Mouse (Mus musculus) Patski (cell line): ENCODE results near the gene Mlf2. TPM values are rescaled to one million over a fixed set of nuclear protein-coding genes. Genes with fewer than 3 reads are reported as not detected.

Experiments
- ATAC-seq: fragments of 100-300 bp; one replicate; pipeline ENCODE4 v1.8.0; 2021
- CTCF ChIA-PET: fragments of 350-600 bp; sonication (Branson Sonifier 250); formaldehyde crosslinking; loops from one replicate; lab custom pipeline; 2022; ENCODE audit warnings: inconsistent platforms; lab: Charles Lee
- POLR2A ChIA-PET: fragments of 350-600 bp; sonication (Branson Sonifier 250); formaldehyde crosslinking; loops from one replicate; lab custom pipeline; 2022; ENCODE audit warnings: antibody characterized with exemption, inconsistent platforms; lab: Charles Lee
- DNase-seq: peaks from one replicate; pipeline ENCODE4 v3.0.0-alpha.2; 2011; ENCODE audit warnings: low read depth, low spot score
- H3K27me3 ChIP-seq: fragments of 371-371 bp; one replicate; pipeline ENCODE4 v1.5.1; 2021
- CTCF ChIP-seq: fragments of 100-300 bp; IDR thresholded peaks from one replicate; pipeline ENCODE4 v1.5.1; 2021
- in situ Hi-C: fragments of 300-500 bp; cut with MboI; formaldehyde crosslinking; loops from 3 replicates; pipeline ENCODE4 v1.11.1; 2018; ENCODE audit warnings: low pct_unique_long_range_greater_than_20kb, mixed read lengths
- polyA plus RNA-seq: library from polyadenylated mRNA; unstranded; gene quantifications from one replicate; pipeline ENCODE4 v1.2.3, GENCODE M21; 2021

The Mlf2 gene
- polyA plus RNA-seq, 1 experiment from 2014 or later = 442 TPM

DNA sequence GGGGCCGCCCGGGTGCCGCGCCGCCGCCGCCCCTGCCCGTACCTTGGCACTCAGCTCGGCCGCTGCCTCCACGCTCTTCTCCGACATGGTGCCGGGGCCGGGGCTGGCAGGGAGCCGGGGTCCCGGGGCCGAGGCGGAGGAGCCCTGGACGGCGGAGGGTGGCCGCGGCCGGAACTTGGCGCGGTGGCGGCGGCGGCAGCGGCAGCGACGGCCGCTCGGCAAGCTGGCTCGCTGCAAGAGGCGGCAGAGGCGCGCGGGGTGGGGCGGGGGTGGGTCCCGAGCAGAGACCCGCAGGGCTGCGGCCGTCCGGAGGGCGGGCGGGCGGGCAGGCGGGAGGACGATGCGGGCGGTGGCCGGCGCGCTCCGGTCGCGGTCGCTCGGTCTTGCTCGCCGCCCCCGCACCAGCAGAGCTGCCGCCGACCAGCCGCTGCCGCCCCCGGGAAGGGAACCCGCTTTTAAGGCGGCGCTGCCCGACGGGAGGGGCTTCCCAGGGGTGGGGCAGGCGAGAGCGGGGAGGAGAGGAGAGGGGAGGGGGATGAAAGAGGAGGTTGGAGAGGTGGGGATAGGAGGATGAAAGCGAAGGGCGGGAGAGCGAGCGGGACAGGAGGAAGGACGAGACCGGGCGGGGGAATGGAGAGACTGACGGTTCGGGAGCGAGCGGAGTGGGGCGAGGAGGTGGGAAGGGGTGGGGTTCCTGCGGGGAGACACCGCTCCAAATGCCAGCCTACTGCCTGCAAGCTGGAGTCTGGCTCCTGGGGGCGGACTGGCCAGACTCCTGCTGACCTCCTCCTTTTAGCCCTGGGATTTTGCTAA, 13.5 kb upstream of the Mlf2 start:
- no peak for TF ChIP-seq CTCF
- POLR2A ChIA-PET = interaction anchor here (0.6 to 7.0 kb wide), 5 partner anchors 11 to 561 kb away, joined by 3 to 59 read pairs (median 6); partner anchors contain the start of gene Mlf2
- in situ Hi-C loops = no loop called here

DNA sequence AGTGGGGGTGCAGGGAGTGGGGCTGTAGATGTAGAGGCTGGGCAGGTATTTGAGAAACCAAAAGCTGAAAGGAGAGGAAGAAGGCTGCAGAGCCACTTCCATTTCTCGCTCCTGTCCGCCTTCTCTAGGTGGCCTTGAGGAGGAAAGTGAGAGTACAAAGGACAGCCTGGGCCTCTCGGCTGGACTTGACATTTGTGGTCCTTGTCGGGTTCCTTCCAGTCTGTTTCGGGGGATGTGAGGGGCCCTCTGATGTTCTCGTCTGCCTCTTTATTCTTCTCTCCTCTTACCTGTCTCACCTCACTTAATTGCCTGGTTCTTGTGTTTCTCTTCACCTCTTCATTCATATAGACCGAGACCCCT, 12.9 kb upstream of the Mlf2 start:
- ChIA-PET POLR2A (interaction anchor here (0.6 to 7.0 kb wide), 7 partner anchors 11 to 560 kb away, joined by 3 to 59 read pairs (median 5); partner anchors contain the start of gene Mlf2), CTCF (interaction anchor here (1.0 to 5.9 kb wide), 3 partner anchors 10 to 14 kb away, joined by 3 to 34 read pairs (median 34); partner anchors contain the start of gene Mlf2)
- no peaks in the 10 kb centered on the region for H3K27me3 ChIP-seq
- DNase-seq = no peak
- in situ Hi-C loops = no loop called here
- no peak for ATAC-seq
- no peak for TF ChIP-seq CTCF

More for the DNA sequence above, 13.5 kb upstream of the Mlf2 start:
- ATAC-seq = peak; percentile 64
- DNase-seq = no peak
- CTCF ChIA-PET = interaction anchor here (1.0 to 5.9 kb wide), 4 partner anchors 9 to 13 kb away, joined by 3 to 34 read pairs (median 18); partner anchors contain the start of gene Mlf2
- no peaks in the 10 kb centered on the region for H3K27me3 ChIP-seq

DNA sequence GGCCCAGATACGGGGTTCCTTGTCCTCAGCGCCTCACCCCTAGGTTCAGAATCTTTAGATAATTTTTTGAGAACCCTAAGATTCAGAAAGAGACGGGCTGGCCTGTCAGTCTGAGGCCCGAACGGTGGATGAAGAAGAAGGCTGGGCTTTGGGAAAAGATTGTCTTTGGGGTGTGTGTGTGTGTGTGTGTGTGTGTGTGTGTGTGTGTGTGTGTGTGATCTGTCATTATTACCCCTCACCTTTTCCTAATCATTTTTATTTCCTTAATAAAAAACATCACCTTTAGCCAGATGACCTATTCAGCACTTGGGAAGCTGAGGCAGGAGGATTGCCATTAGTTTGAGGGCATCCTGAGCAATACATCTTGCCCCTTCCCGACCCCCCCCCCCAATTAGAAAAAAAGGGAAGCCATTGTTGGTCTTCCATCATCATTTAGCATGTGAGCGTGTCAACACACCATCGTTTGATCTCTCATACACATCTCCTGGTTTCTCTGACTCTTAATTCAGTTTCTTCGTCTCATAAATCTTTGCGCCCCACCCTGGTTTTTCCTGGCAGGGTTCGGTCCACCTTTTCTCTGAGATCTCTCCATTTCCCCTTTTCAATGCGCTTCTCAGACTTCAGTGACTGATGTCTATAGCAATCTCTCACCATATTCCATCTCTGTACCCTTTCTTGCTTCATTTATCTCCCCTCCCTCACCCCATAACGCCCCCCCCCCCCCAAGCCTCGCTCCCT, 12.1 kb upstream of the Mlf2 start:
- CTCF ChIA-PET = interaction anchor here (1.0 to 5.9 kb wide), 2 partner anchors 11 kb away, joined by 3 to 34 read pairs; partner anchors contain the start of gene Mlf2
- no peaks in the 10 kb centered on the region for H3K27me3 ChIP-seq
- ATAC-seq (no peak), DNase-seq (no peak)
- in situ Hi-C loops = no loop called here
- POLR2A ChIA-PET = interaction anchor here (0.6 to 7.0 kb wide), 7 partner anchors 12 to 560 kb away, joined by 3 to 59 read pairs (median 5); partner anchors contain the start of gene Mlf2
- TF ChIP-seq CTCF = no peak

DNA sequence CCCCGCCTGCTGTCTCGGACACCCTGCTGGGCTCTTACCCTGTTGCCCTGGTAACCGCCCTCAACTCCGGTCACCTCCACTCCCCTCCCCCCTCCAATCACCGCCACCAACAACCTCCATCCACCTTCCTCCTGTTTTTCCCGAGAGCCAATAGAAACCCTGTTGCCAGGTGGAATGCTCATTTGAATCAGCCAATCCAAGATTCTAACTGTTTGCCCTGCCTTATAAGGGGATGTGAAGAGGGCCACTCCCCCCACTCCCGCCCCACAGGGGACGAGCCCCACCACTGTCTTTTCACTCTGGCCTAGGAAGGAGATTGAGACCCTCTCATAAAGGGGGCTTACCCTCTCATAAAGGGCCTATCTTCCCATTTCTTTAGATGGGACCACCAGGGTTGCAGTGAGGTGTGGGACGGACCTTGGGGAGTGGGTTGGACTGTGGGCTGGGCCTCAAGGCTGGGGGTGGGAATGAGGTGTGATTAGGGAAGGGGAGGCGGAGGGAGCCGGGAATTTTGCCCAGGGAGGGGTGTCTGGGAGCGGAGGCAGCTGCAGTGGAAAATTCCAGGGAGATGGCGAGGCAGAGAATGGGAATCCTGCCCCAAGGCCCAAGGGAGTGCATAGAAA, 11.4 kb upstream of the Mlf2 start, which contains the start of gene Ptms:
Gene Ptms (minus strand): TSS at position 409 of the 623 bp plus-strand sequence.
- DNase-seq = peak; percentile 95
- in situ Hi-C loops = no loop called here
- CTCF ChIA-PET = interaction anchor here (1.5 kb wide), 1 partner anchor 16 kb away, joined by 3 read pairs; no protein-coding TSS in a partner anchor
- POLR2A ChIA-PET = interaction anchor here (0.6 to 7.0 kb wide), 4 partner anchors 10 to 68 kb away, joined by 3 to 59 read pairs (median 6); partner anchors contain the start of gene Mlf2
- peak; percentile 73 for ATAC-seq
- TF ChIP-seq CTCF = no peak
- H3K27me3 ChIP-seq = no peaks in the 10 kb centered on the region

DNA sequence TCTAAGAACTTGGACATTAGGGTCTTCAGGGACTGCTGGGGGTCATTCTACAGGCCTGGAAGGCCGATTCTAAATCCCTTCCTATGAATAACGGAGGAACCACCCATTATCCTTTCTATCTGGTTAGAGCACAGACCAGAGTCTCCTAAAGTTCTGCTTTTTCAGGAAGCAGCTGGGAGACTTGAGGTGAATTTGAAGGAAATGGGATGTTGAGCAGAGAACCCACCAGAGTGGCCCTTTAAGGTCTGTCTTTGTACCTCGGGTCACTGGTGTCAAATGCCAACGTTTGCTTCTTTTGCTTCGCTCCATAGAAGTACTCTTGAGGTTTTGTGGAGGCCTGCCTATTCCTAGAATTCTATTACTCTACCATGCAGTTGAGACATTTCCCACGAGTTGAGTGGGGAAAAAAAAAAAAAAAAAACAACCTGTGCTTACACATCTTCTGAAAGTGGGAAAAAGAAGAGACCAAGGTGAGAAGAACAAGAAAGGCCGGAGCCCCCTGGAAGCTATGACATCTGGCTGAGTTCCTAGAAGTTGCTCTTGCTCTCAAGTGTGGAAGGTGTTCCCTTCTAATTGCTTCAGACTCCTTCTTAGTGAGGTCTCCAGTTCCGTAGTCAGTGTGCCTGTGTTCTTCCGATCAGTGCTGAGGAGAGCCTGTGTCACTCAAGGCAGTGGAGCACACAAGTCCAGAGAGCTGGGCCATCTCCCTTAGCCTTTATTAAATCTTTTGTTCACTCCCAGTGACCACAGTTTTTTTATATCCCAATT, 10.7 kb upstream of the Mlf2 start:
- ChIA-PET CTCF (interaction anchor here (1.5 to 1.7 kb wide), 3 partner anchors 10 to 110 kb away, joined by 3 to 12 read pairs (median 3); partner anchors contain the start of gene Mlf2), POLR2A (interaction anchor here (0.6 to 2.1 kb wide), 4 partner anchors 9 to 122 kb away, joined by 3 to 8 read pairs (median 4); no protein-coding TSS in a partner anchor)
- in situ Hi-C loops = no loop called here
- TF ChIP-seq CTCF = no peak
- no peaks in the 10 kb centered on the region for H3K27me3 ChIP-seq
- ATAC-seq = no peak
- no peak for DNase-seq

DNA sequence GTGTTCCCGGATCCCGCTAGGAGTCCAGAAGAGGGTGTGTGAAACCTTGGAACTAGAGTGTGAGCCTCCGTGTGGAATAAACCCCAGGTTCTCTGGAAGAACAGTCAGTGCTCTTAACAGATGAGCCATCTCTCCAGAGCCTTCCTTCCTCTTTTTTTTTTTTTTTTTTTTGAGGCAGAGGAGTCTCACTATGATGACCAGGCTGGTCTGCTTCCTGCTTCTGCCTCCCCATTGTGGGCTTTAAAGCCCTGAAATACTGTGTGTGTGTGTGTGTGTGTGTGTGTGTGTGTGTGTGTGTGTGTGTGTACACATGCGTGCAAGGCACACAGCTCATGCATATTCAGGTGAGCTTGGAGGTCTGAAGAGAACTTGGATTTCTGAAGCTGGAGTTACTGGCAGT, 9.6 kb upstream of the Mlf2 start:
- no peaks in the 10 kb centered on the region for H3K27me3 ChIP-seq
- DNase-seq (no peak), ATAC-seq (no peak)
- no peak for TF ChIP-seq CTCF
- in situ Hi-C loops = no loop called here
- POLR2A ChIA-PET = interaction anchor here (2.1 kb wide), 1 partner anchor 8 kb away, joined by 8 read pairs; no protein-coding TSS in a partner anchor
- CTCF ChIA-PET = interaction anchor here (0.7 to 1.7 kb wide), 3 partner anchors 9 to 109 kb away, joined by 3 to 12 read pairs (median 3); partner anchors contain the start of gene Mlf2

DNA sequence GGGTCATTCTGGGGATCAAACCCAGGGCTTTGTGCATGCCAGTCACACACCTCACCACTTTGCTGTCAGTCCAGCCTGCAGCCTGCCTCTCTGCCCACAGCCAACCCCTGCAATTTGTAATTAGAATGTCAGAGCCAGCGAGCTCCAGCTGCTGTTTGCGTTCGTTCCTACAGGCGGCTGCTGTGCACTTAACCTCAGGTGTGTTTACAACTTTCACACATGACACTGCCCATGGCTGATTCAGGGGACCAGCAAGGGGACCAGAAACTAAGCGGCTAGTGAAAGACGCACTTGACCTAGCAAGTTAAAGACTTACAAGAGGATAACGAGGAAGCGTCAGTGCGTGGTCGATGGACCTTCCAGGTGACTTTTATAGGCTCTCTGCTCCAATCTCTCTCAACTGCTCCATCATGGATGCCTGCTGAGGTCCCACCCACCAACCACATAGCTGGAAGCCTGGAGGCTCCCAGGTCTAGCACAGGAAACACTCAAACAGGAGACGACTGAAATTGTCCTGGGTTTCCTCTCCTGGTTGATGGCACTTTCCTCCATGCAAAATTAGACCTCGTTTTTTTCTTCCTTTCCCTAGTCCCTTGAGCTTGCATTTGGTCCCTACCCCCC, 5.9 kb upstream of the Mlf2 start:
- ChIA-PET CTCF (interaction anchor here (0.9 to 8.4 kb wide), 4 partner anchors 11 to 105 kb away, joined by 3 to 86 read pairs (median 4); no protein-coding TSS in a partner anchor), POLR2A (interaction anchor here (1.2 kb wide), 1 partner anchor 9 kb away, joined by 5 read pairs; no protein-coding TSS in a partner anchor)
- in situ Hi-C loops = no loop called here
- DNase-seq (no peak), ATAC-seq (no peak)
- H3K27me3 ChIP-seq = no peaks in the 10 kb centered on the region
- TF ChIP-seq CTCF = no peak

DNA sequence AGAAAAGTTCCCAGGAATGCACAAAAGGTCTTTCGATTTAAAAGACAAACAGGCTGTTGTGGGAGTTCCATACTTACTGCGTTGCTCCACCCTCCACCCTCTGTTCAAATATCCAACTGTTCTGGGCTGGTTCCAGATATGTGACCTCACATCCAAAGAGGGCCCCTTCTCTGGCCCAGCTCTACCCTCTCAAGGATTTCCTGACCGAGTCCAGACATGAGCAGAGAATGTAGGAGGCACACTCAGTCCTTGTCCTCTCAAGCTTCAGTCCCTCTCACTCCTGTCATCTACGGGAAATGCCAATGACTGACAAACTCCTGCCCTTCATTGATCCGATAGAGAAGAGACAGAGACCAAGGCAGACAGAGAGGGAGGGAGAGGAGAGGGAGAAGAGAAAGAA, 5.2 kb upstream of the Mlf2 start:
- CTCF ChIA-PET = interaction anchor here (0.9 to 8.4 kb wide), 4 partner anchors 12 to 104 kb away, joined by 3 to 86 read pairs (median 4); no protein-coding TSS in a partner anchor
- POLR2A ChIA-PET = interaction anchor here (1.2 kb wide), 1 partner anchor 9 kb away, joined by 5 read pairs; no protein-coding TSS in a partner anchor
- ATAC-seq (no peak), DNase-seq (no peak)
- TF ChIP-seq CTCF = no peak
- in situ Hi-C loops = no loop called here
- no peaks in the 10 kb centered on the region for H3K27me3 ChIP-seq
